Mouse (Mus musculus): ENCODE results near the gene Prpf38b. TPM values are rescaled to one million over a fixed set of nuclear protein-coding genes. Genes with fewer than 3 reads are reported as not detected.

Prpf38b gene
- total RNA-seq (2014; fragmentation: Nextera tagmentation): 138 and 220 TPM in 2 replicates
- total RNA-seq (2017): 307 and 371 TPM in 2 replicates

- ATAC-seq (replicated peaks; ENCODE audit: low FRiP score, low TSS enrichment, poor library complexity, severe bottlenecking): peak; percentile 95
Observed at GRCm38 (mm10) chr3:108911548-108912413, at the start of gene Prpf38b. Gene Prpf38b (minus strand): TSS chr3:108911727.

GRCm38 (mm10) chr3:108961226-108961625 lies 49.7 kb upstream of the Prpf38b start:
- ATAC-seq (replicated peaks; ENCODE audit: low FRiP score, low TSS enrichment, poor library complexity, severe bottlenecking): no peak

- ATAC-seq (replicated peaks; ENCODE audit: low FRiP score, low TSS enrichment, poor library complexity, severe bottlenecking): no peak
Observed at GRCm38 (mm10) chr3:108959680-108960295, 48.3 kb upstream of the Prpf38b start.

- ATAC-seq (replicated peaks; ENCODE audit: low FRiP score, low TSS enrichment, poor library complexity, severe bottlenecking): no peak
Observed at GRCm38 (mm10) chr3:108957976-108958375, 46.4 kb upstream of the Prpf38b start.

- no peak for ATAC-seq (replicated peaks; ENCODE audit: low FRiP score, low TSS enrichment, poor library complexity, severe bottlenecking)
Observed at GRCm38 (mm10) chr3:108940996-108941395, 29.5 kb upstream of the Prpf38b start.

GRCm38 (mm10) chr3:108940001-108940633 lies 28.6 kb upstream of the Prpf38b start, which contains the start of gene Gm9857:
Gene Gm9857 (minus strand): TSS chr3:108940445.
- ATAC-seq (replicated peaks; ENCODE audit: low FRiP score, low TSS enrichment, poor library complexity, severe bottlenecking): 0 out of 2 replicates have a peak, but pooled peaks have one; percentile 22

- no peak for ATAC-seq (replicated peaks; ENCODE audit: low FRiP score, low TSS enrichment, poor library complexity, severe bottlenecking)
Observed at GRCm38 (mm10) chr3:108939573-108939972, 28.0 kb upstream of the Prpf38b start, which contains the start of gene Henmt1. Gene Henmt1 (plus strand): TSS chr3:108939873.

- no peak for ATAC-seq (replicated peaks; ENCODE audit: low FRiP score, low TSS enrichment, poor library complexity, severe bottlenecking)
Observed at GRCm38 (mm10) chr3:108938691-108939090, 27.2 kb upstream of the Prpf38b start.

- ATAC-seq (replicated peaks; ENCODE audit: low FRiP score, low TSS enrichment, poor library complexity, severe bottlenecking): no peak
Observed at GRCm38 (mm10) chr3:108933557-108933956, 22.0 kb upstream of the Prpf38b start.

- no peak for ATAC-seq (replicated peaks; ENCODE audit: low FRiP score, low TSS enrichment, poor library complexity, severe bottlenecking)
Observed at GRCm38 (mm10) chr3:108926308-108926707, 14.8 kb upstream of the Prpf38b start.

- ATAC-seq (replicated peaks; ENCODE audit: low FRiP score, low TSS enrichment, poor library complexity, severe bottlenecking): no peak
Observed at GRCm38 (mm10) chr3:108925677-108926076, 14.2 kb upstream of the Prpf38b start.

- ATAC-seq (replicated peaks; ENCODE audit: low FRiP score, low TSS enrichment, poor library complexity, severe bottlenecking): peak; percentile 95
Observed at GRCm38 (mm10) chr3:108921822-108922221, 10.3 kb upstream of the Prpf38b start.

GRCm38 (mm10) chr3:108920442-108921070 lies 9.0 kb upstream of the Prpf38b start:
- ATAC-seq (replicated peaks; ENCODE audit: low FRiP score, low TSS enrichment, poor library complexity, severe bottlenecking): no peak

GRCm38 (mm10) chr3:108918852-108919251 lies 7.3 kb upstream of the Prpf38b start:
- ATAC-seq (replicated peaks; ENCODE audit: low FRiP score, low TSS enrichment, poor library complexity, severe bottlenecking): no peak

GRCm38 (mm10) chr3:108917986-108918385 lies 6.5 kb upstream of the Prpf38b start:
- ATAC-seq (replicated peaks; ENCODE audit: low FRiP score, low TSS enrichment, poor library complexity, severe bottlenecking): no peak

- no peak for ATAC-seq (replicated peaks; ENCODE audit: low FRiP score, low TSS enrichment, poor library complexity, severe bottlenecking)
Observed at GRCm38 (mm10) chr3:108916857-108917256, 5.3 kb upstream of the Prpf38b start.

GRCm38 (mm10) chr3:108915999-108916398 lies 4.5 kb upstream of the Prpf38b start:
- ATAC-seq (replicated peaks; ENCODE audit: low FRiP score, low TSS enrichment, poor library complexity, severe bottlenecking): no peak

- ATAC-seq (replicated peaks; ENCODE audit: low FRiP score, low TSS enrichment, poor library complexity, severe bottlenecking): peak; percentile 58
Observed at GRCm38 (mm10) chr3:108911081-108911547, 413 bp downstream of the Prpf38b start.

- ATAC-seq (replicated peaks; ENCODE audit: low FRiP score, low TSS enrichment, poor library complexity, severe bottlenecking): no peak
Observed at GRCm38 (mm10) chr3:108910303-108911080, 1.0 kb downstream of the Prpf38b start.

All from megakaryocyte-erythroid progenitor cell, adult 5-6 weeks (primary cell).